Mouse (Mus musculus) thymus, postnatal 10 days (tissue): Measurements from ENCODE around the gene Anks1b.
A peak's percentile ranks its signal among the peaks of the same experiment; 100 is the strongest.

ENCODE experiments used
- DNase-seq, 2 experiments: peaks; one replicate each; pipeline ENCODE4 v3.0.0; 2021; ENCODE audit warnings: low spot score in 2 of 2

The Anks1b gene

GRCm38 (mm10) chr10:90953103-90953709 lies 1079.9 kb downstream of the Anks1b start:
- DNase-seq: no peak

DNA sequence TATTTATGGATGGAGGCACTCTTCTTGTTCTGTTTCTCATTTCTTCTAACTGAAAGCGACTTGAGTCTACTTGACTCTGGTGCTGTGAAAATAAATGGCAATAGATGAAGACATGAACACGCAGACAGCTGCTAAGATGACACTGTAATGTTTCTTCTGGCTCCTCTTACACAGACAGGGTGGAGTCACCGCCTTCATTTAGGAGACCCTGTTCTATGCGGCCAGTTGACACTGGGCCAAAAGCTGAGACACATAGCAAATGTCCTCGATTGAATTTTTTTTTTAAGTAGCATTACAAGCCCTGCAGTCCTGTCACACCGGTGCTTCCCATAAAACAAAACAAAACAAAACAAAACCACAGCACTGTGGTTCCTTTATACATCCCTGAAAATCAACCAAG lies 1080.5 kb downstream of the Anks1b start:
- no peak for DNase-seq

- DNase-seq: no peak
Observed at GRCm38 (mm10) chr10:90960374-90960773, 1087.1 kb downstream of the Anks1b start.

DNA sequence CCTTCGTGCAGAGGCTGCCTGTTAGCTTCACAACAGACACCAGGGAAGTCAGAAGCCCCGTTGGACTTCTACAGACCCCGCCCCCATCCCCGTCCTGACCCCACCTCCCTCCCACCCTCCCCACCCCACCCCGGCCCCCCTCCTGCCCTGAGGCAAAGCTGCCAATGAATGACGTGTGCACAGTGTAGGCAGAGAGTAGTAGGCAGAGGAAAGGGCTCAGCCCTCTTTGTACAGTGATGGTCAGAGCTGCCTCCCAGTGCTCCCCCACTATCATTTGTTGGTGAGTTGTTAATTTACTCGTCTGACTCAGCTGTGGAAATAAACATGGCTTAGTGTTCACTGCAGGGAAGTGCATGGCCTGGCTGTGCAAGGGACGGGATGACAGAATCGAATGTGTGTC lies 1091.2 kb downstream of the Anks1b start:
- no peak for DNase-seq

- DNase-seq: no peak
Observed at GRCm38 (mm10) chr10:90965671-90966315, 1092.5 kb downstream of the Anks1b start.

DNA sequence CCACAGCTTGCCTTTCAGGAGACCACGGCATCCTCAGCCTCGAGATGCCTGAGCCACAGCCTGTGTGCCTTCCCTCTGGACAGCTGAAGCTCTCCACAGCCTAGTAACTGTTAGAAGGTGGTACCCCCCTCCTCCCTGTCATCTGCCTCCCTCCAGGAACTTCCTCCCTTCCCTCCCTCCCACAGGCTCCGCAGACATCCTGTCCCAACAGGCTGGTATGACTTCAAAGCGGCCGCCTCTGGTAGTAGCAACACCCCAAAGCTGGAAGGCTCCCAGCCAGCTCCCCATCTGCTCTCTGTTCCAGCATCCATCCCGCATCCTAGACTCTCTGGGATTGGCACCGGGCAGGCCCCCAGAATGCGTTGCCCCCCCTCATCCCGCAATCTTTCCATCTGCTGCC lies 1093.5 kb downstream of the Anks1b start:
- DNase-seq: no peak

GRCm38 (mm10) chr10:90968247-90968646 lies 1094.9 kb downstream of the Anks1b start:
- no peak for DNase-seq

GRCm38 (mm10) chr10:90969355-90970174 lies 1096.3 kb downstream of the Anks1b start:
- peak in 1 of 2 experiments; percentile 11 for DNase-seq

DNA sequence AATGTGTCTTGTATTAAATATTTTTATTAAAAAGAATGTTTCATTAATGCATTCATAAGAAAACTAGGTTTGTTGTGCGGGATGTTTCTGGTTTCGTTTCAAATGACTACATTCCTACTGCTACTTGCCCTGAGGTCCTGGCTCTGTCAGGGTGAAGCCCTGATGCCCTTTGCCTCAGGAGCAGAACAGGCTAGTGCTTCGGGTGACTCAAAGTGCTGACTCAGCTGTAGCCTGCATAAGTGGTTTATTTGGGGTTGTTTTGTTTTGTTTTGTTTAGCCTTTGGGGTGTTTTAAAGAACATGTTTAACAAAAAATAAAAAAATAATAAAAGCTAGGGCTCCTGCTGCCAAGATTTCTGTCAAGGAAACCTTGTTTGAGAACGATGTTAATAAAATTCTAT lies 1097.3 kb downstream of the Anks1b start:
- no peak for DNase-seq

- no peak for DNase-seq
Observed at GRCm38 (mm10) chr10:90974084-90974483, 1100.8 kb downstream of the Anks1b start.

DNA sequence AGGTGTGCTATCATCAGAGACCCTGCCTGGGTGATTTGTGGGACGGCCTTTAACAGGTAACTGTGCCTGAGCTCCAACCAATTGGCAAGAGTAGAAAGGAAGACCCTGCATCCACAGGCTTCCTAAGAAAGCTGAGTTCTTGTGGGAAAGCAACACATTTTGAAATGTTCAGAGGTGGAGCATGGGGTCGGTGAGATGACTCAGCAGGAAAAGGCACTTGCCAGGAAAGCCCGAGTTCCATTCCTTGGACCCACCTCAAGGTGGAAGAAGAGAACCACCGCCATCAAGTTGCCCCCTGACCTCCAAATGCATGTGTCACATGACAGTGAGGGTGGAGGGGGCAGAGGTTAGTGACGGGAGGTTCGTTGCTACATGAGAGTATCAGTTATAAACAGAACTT lies 1101.2 kb downstream of the Anks1b start:
- DNase-seq: no peak

GRCm38 (mm10) chr10:90981811-90982210 lies 1108.5 kb downstream of the Anks1b start:
- DNase-seq: no peak

GRCm38 (mm10) chr10:90983046-90983445 lies 1109.7 kb downstream of the Anks1b start:
- no peak for DNase-seq

DNA sequence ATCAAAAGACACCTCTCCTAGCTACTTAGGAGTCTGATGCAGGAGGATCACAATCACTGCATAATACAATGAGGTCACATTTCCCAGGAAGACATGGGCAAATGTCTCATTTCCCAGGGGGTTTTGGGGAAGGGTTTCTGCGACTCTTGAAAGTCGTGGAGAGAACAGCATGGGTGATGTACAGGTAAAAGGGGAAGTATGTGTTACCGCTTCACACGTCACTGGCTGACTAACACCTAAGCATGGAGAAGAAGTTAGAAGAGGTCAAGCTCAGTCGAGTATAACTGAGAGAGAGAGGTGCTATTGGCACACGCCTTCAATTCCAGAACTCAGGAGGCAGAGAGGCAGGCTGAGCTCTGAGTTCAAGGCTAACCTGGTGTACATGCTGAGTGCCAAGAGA lies 1117.0 kb downstream of the Anks1b start:
- DNase-seq: no peak

- DNase-seq: no peak
Observed at GRCm38 (mm10) chr10:90992237-90992636, 1118.9 kb downstream of the Anks1b start.

- no peak for DNase-seq
Observed at GRCm38 (mm10) chr10:90993869-90994268, 1120.6 kb downstream of the Anks1b start.

- DNase-seq: no peak
Observed at GRCm38 (mm10) chr10:90999899-91000298, 1126.6 kb downstream of the Anks1b start.

DNA sequence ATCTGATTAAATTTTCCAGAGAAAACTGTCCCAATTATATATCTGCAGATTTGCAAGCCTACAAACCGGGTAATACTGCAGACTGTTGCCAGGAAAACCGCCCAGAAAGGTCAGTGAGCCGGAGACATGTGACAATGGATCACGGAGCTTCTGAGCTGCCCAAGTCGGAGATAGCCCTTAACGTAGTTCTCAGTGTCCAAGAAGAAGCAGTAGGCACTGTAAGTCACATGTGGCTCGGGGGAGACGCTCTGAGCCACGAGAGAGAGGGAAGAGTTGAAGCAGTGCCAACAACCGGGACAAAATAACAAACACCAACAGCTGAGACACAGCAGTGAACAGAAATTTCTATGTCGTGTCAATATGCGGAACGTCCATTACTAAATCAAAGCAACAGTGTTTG lies 1128.1 kb downstream of the Anks1b start:
- no peak for DNase-seq

DNA sequence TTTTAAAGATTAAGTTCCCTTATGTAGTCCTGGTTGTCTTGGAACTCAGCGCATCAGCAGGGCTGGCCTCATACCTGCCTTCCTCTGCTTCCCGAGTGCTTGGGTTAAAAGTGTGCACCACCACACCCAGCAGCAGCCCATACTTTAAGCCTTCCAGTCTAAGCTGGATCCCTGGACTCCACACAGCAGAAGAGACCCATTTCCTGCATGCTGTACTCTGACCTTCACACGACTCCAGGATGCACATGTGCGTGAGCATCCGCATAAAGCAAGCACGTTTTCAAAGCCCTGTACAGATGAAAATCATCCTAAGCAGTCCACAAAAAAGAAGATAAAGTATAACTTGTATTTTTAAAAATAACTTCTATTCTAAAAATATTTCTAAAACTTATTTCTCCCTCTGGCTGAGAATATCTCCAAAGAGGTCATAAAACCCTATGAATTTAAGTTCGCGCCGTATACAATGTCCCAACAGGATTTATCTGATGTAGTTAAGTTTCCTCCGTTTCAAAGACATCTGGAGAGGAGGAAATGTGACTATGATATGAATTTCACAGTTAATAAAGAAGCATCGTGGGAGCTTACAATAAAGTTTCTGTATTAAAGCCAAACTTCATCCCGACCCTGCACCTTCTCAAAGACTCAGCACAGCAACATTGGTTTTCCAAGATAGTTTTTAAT lies 1132.7 kb downstream of the Anks1b start:
- no peak for DNase-seq
